8 mouse cellular contexts compared by ENCODE assay signal in genomic region chr11:51636323-51636684, GRCm38 (mm10). TPM values are rescaled to one million over a fixed set of nuclear protein-coding genes. Genes with fewer than 3 reads are reported as not detected.
DNase-seq lines count a peak whose midpoint lies in the region; ATAC-seq lines count a peak whose summit lies in the region.

No protein-coding gene starts in this region.

- peak overlapping the region; percentile 67 for H3K9ac ChIP-seq in hindbrain, embryonic 12.5 days
- peak overlapping the region; percentile 69 for H3K9ac ChIP-seq in limb, embryonic 12.5 days (replicated peaks)
- peak overlapping the region; percentile 79 for H3K9ac ChIP-seq in midbrain, embryonic 12.5 days (replicated peaks)

- no peaks in the 10 kb centered on the region for H3K9me3 ChIP-seq in erythroblast, embryonic 14.5 days (ENCODE audit: control insufficient read depth, low read length)
- no peaks in the 10 kb centered on the region for H3K9me3 ChIP-seq in hindbrain, embryonic 12.5 days (replicated peaks)
- no peaks in the 10 kb centered on the region for H3K9me3 ChIP-seq in limb, embryonic 12.5 days
- H3K9me3 ChIP-seq in midbrain, embryonic 12.5 days, result no peaks in the 10 kb centered on the region

- peaks cover 19% of the 10 kb centered on the region; the same call in 1 of the 2 replicates for H3K4me1 ChIP-seq in brown adipose tissue, adult 24 weeks (ENCODE audit: control insufficient read depth, insufficient read depth, insufficient read length, low read length)
- peaks cover 50% of the 10 kb centered on the region for H3K4me1 ChIP-seq in erythroblast, embryonic 14.5 days (ENCODE audit: control insufficient read depth)
- peaks cover 21% of the 10 kb centered on the region for H3K4me1 ChIP-seq in hindbrain, embryonic 12.5 days
- peaks cover 25% of the 10 kb centered on the region for H3K4me1 ChIP-seq in limb, embryonic 12.5 days (replicated peaks)
- peaks cover 21% of the 10 kb centered on the region for H3K4me1 ChIP-seq in midbrain, embryonic 12.5 days

- H3K27ac ChIP-seq in brown adipose tissue, adult 24 weeks (replicated peaks; ENCODE audit: low read depth, low read length), result peak overlapping the region; percentile 86
- peak overlapping the region; percentile 72 for H3K27ac ChIP-seq in hindbrain, embryonic 12.5 days
- peak overlapping the region; percentile 57 for H3K27ac ChIP-seq in limb, embryonic 12.5 days
- peak overlapping the region; percentile 71 for H3K27ac ChIP-seq in midbrain, embryonic 12.5 days (replicated peaks)

- peak; percentile 56 to 86 for DNase-seq in adrenal gland, adult (ENCODE audit: inconsistent age in 2 of 2, low spot score in 1 of 2)
- DNase-seq in adrenal gland, adult 18-20 months (ENCODE audit: low spot score in 2 of 2), result no peak
- DNase-seq in spleen, postnatal 14 days (ENCODE audit: low spot score in 2 of 2), result peak; percentile 47 to 71

- peaks cover 10% of the 10 kb centered on the region for H3K36me3 ChIP-seq in erythroblast, embryonic 14.5 days (ENCODE audit: control insufficient read depth)
- H3K36me3 ChIP-seq in hindbrain, embryonic 12.5 days, result no peaks in the 10 kb centered on the region
- H3K36me3 ChIP-seq in limb, embryonic 12.5 days, result no peaks in the 10 kb centered on the region
- H3K36me3 ChIP-seq in midbrain, embryonic 12.5 days, result no peaks in the 10 kb centered on the region

- H3K27me3 ChIP-seq in erythroblast, embryonic 14.5 days (ENCODE audit: control insufficient read depth), result peaks cover 8% of the 10 kb centered on the region
- peaks cover 5% of the 10 kb centered on the region; the same call in 1 of the 2 replicates for H3K27me3 ChIP-seq in hindbrain, embryonic 12.5 days
- no peaks in the 10 kb centered on the region for H3K27me3 ChIP-seq in limb, embryonic 12.5 days
- H3K27me3 ChIP-seq in midbrain, embryonic 12.5 days, result peaks cover 12% of the 10 kb centered on the region; the same call in 1 of the 2 replicates

- H3K4me2 ChIP-seq in hindbrain, embryonic 12.5 days (replicated peaks), result peak overlapping the region; percentile 73
- H3K4me2 ChIP-seq in limb, embryonic 12.5 days, result peak overlapping the region; percentile 78
- peak overlapping the region; percentile 91 for H3K4me2 ChIP-seq in midbrain, embryonic 12.5 days (replicated peaks)

- 0 out of 2 replicates have a peak, but pooled peaks have one; percentile 29 for ATAC-seq in hindbrain, embryonic 12.5 days (ENCODE audit: low FRiP score)
- ATAC-seq in limb, embryonic 12.5 days (ENCODE audit: insufficient number of reproducible peaks, insufficient read depth, low FRiP score, low TSS enrichment, low read depth), result no peak
- peak; percentile 31; the same call in 1 of the 2 replicates for ATAC-seq in midbrain, embryonic 12.5 days (ENCODE audit: low FRiP score, low read depth)

- WGBS in hindbrain, embryonic 12.5 days, result 5% methylated on average over 6 of the region's 6 CpGs
- 1% methylated on average over 6 of the region's 6 CpGs for WGBS in limb, embryonic 12.5 days
- 2% methylated on average over 6 of the region's 6 CpGs for WGBS in midbrain, embryonic 12.5 days

- H3K4me3 ChIP-seq in brown adipose tissue, adult 24 weeks (ENCODE audit: insufficient read depth, low read depth, low read length), result peak overlapping the region; percentile 79
- peak overlapping the region; percentile 91 for H3K4me3 ChIP-seq in erythroblast, embryonic 14.5 days (replicated peaks)
- H3K4me3 ChIP-seq in hindbrain, embryonic 12.5 days, result peak overlapping the region; percentile 71
- H3K4me3 ChIP-seq in limb, embryonic 12.5 days (replicated peaks), result peak overlapping the region; percentile 80
- peak overlapping the region; percentile 75 for H3K4me3 ChIP-seq in midbrain, embryonic 12.5 days

RNA-seq across cellular contexts. Expression of gene Rmnd5b, which starts 0.6 kb away (rescaled TPM):
- total RNA-seq in adrenal gland, adult 18-20 months (2021), result 10 to 100 TPM; 30.0 to 47.2 TPM
- polyA plus RNA-seq in brown adipose tissue, adult 24 weeks (2012; ENCODE audit: insufficient read depth, insufficient read length, missing spikeins), result 11.1 and 11.6 TPM in 2 replicates
- polyA plus RNA-seq in erythroblast, embryonic 14.5 days (2012), result 1.4 and 1.5 TPM in 2 replicates
- 50.9 and 53.9 TPM in 2 replicates for polyA plus RNA-seq in hindbrain, embryonic 12.5 days (2016; fragmentation: Nextera tagmentation; extraction: Ambion mirVana)
- 41.5 and 42.6 TPM in 2 replicates for polyA plus RNA-seq in limb, embryonic 12.5 days (2016; fragmentation: Nextera tagmentation; extraction: Ambion mirVana)
- polyA plus RNA-seq in midbrain, embryonic 12.5 days (2016; fragmentation: Nextera tagmentation; extraction: Ambion mirVana), result 44.3 and 46.8 TPM in 2 replicates

RNA-seq across cellular contexts. Expression of gene N4bp3, which starts 14.3 kb away (rescaled TPM):
- 1 to 10 TPM; 6.3 to 7.7 TPM for total RNA-seq in adrenal gland, adult 18-20 months (2021)
- polyA plus RNA-seq in brown adipose tissue, adult 24 weeks (2012; ENCODE audit: insufficient read depth, insufficient read length, missing spikeins), result 2.0 and 4.8 TPM in 2 replicates
- polyA plus RNA-seq in erythroblast, embryonic 14.5 days (2012), result 0.03 TPM in 2 replicates
- polyA plus RNA-seq in hindbrain, embryonic 12.5 days (2016; fragmentation: Nextera tagmentation; extraction: Ambion mirVana), result 12.4 and 14.9 TPM in 2 replicates
- 28.0 and 29.5 TPM in 2 replicates for polyA plus RNA-seq in limb, embryonic 12.5 days (2016; fragmentation: Nextera tagmentation; extraction: Ambion mirVana)
- polyA plus RNA-seq in midbrain, embryonic 12.5 days (2016; fragmentation: Nextera tagmentation; extraction: Ambion mirVana), result 10.7 and 11.8 TPM in 2 replicates

RNA-seq across cellular contexts. Expression of gene D930048N14Rik, which starts 14.4 kb away (rescaled TPM):
- total RNA-seq in adrenal gland, adult 18-20 months (2021), result 1 to 10 TPM; 1.3 TPM
- 0.46 and 0.52 TPM in 2 replicates for polyA plus RNA-seq in brown adipose tissue, adult 24 weeks (2012; ENCODE audit: insufficient read depth, insufficient read length, missing spikeins)
- not detected in 2 replicates for polyA plus RNA-seq in erythroblast, embryonic 14.5 days (2012)
- 0.87 and 0.98 TPM in 2 replicates for polyA plus RNA-seq in hindbrain, embryonic 12.5 days (2016; fragmentation: Nextera tagmentation; extraction: Ambion mirVana)
- 2.5 and 3.7 TPM in 2 replicates for polyA plus RNA-seq in limb, embryonic 12.5 days (2016; fragmentation: Nextera tagmentation; extraction: Ambion mirVana)
- 0.51 TPM in 2 replicates for polyA plus RNA-seq in midbrain, embryonic 12.5 days (2016; fragmentation: Nextera tagmentation; extraction: Ambion mirVana)

RNA-seq across cellular contexts. Expression of gene Nhp2, which starts 16.8 kb away (rescaled TPM):
- 10 to 100 TPM; 53.3 to 68.6 TPM for total RNA-seq in adrenal gland, adult 18-20 months (2021)
- 43.4 and 50.7 TPM in 2 replicates for polyA plus RNA-seq in brown adipose tissue, adult 24 weeks (2012; ENCODE audit: insufficient read depth, insufficient read length, missing spikeins)
- 7.4 and 8.9 TPM in 2 replicates for polyA plus RNA-seq in erythroblast, embryonic 14.5 days (2012)
- polyA plus RNA-seq in hindbrain, embryonic 12.5 days (2016; fragmentation: Nextera tagmentation; extraction: Ambion mirVana), result 101 and 103 TPM in 2 replicates
- 145 and 149 TPM in 2 replicates for polyA plus RNA-seq in limb, embryonic 12.5 days (2016; fragmentation: Nextera tagmentation; extraction: Ambion mirVana)
- polyA plus RNA-seq in midbrain, embryonic 12.5 days (2016; fragmentation: Nextera tagmentation; extraction: Ambion mirVana), result 118 and 128 TPM in 2 replicates

RNA-seq across cellular contexts. Expression of gene Hnrnpab, which starts 29.7 kb away (rescaled TPM):
- total RNA-seq in adrenal gland, adult 18-20 months (2021), result 100 to 1,000 TPM; 254 to 336 TPM
- polyA plus RNA-seq in brown adipose tissue, adult 24 weeks (2012; ENCODE audit: insufficient read depth, insufficient read length, missing spikeins), result 117 and 131 TPM in 2 replicates
- 59.0 and 82.9 TPM in 2 replicates for polyA plus RNA-seq in erythroblast, embryonic 14.5 days (2012)
- 723 and 728 TPM in 2 replicates for polyA plus RNA-seq in hindbrain, embryonic 12.5 days (2016; fragmentation: Nextera tagmentation; extraction: Ambion mirVana)
- polyA plus RNA-seq in limb, embryonic 12.5 days (2016; fragmentation: Nextera tagmentation; extraction: Ambion mirVana), result 732 and 757 TPM in 2 replicates
- polyA plus RNA-seq in midbrain, embryonic 12.5 days (2016; fragmentation: Nextera tagmentation; extraction: Ambion mirVana), result 771 and 878 TPM in 2 replicates

Comparison
In these comparisons a context has a peak if more than half of its experiments do, and no peak if none do; other contexts are left out.
1. DNase-seq: peak in adrenal gland, adult (2 of 2) and spleen, postnatal 14 days (2 of 2); none in adrenal gland, adult 18-20 months (0 of 2).
2. Peak in every context shown above with its lines, with median percentiles within 50 percentile points of each other: H3K27ac ChIP-seq, H3K4me3 ChIP-seq, H3K4me2 ChIP-seq and H3K9ac ChIP-seq.